Mouse (Mus musculus) urinary bladder, adult 18-20 months (tissue): ENCODE data around the gene Tmem220.

Experiments
- DNase-seq, 2 experiments: peaks; one replicate each; pipeline ENCODE4 v3.0.0; 2022; ENCODE audit warnings: low spot score in 2 of 2, mixed read lengths in 2 of 2

Gene Tmem220

GRCm38 (mm10) chr11:67024867-67025477 lies at the start of gene Tmem220:
Gene Tmem220, plus strand, starts transcription at chr11:67025154.
- DNase-seq, result peak; percentile 89 to 92

GRCm38 (mm10) chr11:66975606-66976330 lies 49.2 kb upstream of the Tmem220 start:
- DNase-seq, result no peak

GRCm38 (mm10) chr11:66981336-66982115 lies 43.4 kb upstream of the Tmem220 start:
- no peak for DNase-seq

GRCm38 (mm10) chr11:66982794-66983193 lies 42.2 kb upstream of the Tmem220 start:
- peak in 1 of 2 experiments; percentile 23 for DNase-seq

DNA sequence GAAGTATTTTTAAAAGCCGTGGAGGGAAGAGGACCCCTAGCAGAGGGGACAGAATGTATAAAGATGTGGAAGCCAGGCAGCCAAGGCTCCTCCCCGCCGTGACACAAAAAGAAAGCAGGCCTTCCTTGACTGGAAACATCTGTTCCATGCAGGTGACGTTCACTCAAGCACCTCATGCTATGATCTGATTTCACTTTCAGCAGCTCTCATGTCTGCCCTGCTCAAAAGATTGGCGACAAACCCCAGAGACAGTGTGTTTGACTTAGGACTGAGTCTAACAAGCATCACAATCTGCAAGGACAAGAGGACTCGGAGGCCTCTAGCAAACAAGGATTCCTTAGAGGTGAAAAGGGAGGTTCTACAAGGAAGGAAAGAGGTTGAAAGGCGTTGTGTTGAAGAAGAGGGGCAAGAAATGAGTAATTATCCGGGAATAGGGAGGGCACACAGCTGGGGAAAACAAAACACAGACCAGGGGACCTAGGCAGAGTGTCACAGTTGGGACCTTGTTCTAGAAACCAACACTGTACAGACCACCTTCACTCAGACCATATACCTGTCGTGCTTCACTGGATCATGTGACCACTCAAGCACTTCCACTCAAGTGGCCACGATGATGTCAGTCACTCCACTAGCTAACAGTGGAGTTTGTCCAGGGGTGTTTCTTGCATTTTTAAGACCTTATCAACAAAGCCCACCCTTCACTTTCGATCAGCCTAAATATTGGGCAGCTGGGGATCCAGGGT lies 41.4 kb upstream of the Tmem220 start:
- no peak for DNase-seq

DNA sequence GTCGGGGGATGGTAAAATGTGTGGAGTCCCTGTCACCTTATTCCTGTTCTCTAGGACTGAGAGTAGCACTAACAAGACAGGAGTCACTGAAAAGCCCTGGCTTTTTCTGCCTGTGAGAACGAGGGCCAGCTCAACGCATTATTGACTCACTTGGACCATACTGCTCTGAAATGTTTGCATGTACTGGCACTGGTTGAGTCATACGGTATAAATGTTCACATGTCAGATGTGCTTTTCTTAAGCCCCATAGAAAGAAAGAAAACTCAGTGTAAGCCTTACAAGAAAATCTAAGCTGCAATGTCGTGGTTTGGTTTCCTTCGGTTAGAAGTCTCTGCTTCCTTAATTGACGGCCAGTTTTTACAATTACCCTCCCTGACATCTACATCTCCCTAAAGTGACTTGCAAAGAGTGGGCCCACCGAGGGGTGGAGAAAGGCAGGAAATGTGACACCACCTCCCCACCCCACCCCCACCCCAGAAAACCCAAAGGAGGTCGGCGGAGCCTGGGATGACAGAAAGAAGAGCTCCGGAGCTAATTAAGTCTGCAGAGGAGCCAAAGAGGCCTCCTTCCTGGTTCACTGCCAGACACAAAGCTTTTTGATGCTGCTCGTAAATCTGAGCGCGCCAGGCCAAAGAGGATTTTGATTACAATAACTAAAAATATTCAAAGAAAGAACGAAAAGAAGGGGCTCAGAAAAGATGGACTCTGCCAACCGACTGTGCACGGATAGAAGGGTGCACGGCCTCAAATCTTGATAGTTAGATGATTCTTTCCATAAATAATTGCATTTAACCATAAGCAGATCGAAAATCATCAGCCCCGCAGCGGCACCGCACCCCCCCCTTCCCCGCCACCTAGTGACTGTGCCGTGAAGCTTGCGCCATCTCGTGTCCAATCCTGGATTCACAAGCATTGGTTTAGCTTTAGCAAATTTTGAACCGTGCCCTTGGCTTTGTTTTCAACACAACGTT lies 40.5 kb upstream of the Tmem220 start:
- peak; percentile 58 to 76 for DNase-seq

GRCm38 (mm10) chr11:66985136-66985702 lies 39.7 kb upstream of the Tmem220 start:
- DNase-seq, result no peak

DNA sequence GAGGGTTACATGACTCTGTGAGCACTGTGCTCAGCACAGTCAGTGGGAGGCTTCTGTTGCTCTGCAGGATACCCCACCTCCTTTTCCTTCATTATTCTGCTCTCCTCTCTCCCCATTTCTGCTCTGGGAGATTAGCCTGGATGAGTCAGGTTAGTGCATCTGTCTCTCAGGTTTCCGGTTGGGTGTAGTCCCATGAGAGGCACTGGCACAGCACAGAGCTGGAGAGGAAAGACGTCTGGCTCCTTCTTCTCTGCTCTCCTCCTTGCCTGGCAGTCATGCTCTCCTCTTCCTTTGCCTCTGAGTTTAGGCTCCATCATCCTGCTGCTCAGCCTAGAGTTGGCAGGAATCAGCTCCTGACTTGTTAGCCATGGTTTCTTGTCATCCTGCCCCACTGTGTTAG lies 32.8 kb upstream of the Tmem220 start:
- no peak for DNase-seq

DNA sequence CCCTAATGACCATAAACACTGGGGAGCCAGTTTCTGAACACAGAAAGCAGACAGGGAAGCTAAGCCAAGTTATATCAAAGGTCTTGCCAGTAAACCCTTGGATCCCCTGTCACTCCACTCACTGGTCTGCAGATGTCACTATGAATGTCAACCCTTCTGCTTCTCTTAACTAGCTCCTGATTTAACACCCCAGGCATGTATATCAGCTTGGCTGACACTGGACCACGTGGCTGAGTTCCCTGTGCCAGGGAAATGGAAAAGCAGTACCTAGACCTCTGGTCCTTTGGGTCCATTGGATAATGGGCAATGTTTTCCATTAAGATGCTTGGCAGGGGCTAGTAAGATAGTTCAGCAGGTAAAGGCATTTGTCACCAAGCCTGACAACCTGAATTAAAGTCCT lies 31.3 kb upstream of the Tmem220 start:
- DNase-seq, result no peak

GRCm38 (mm10) chr11:66996446-66996845 lies 28.5 kb upstream of the Tmem220 start:
- no peak for DNase-seq

- peak; percentile 87 to 88 for DNase-seq
Observed at GRCm38 (mm10) chr11:66998467-66999403, 26.2 kb upstream of the Tmem220 start.

DNA sequence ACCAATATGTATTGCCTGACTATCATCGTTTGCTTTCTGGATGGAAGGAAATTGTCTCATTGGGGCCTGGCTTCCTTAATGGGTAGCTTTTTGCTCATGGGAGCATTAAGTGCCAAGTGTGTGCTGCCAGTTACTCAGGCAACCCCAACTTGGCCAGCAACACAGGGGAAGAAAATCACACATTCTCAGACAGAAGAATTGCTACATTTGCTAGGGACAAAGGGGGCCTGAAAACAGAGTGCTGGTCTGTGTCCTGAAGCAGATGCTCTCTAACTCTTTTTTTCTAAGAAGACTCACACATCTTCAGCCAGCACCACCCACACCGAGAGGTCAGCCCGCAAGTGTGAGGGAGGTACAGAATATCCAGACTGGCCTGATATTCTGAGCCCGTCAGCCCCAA lies 24.3 kb upstream of the Tmem220 start:
- DNase-seq, result no peak

DNA sequence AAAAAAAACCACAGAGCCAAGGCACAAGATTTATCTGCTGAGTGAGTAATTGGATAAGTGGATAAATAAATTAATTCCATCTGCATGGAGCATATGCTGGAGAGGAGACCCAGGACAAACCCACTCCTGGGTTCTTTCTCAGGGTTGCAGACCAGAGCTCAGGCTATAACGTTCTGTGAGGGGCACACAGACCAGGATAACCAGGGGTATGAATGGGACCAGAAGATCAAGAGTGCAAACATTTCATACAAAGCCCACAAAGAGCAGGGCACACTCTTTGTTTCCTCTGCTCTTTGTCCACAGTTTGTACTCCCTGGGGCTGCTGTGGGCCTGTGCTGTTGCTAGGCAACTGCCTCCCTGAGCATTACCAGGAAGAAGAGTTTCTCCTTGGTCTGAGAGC lies 23.2 kb upstream of the Tmem220 start:
- DNase-seq, result no peak

GRCm38 (mm10) chr11:67002911-67003310 lies 22.0 kb upstream of the Tmem220 start:
- no peak for DNase-seq

DNA sequence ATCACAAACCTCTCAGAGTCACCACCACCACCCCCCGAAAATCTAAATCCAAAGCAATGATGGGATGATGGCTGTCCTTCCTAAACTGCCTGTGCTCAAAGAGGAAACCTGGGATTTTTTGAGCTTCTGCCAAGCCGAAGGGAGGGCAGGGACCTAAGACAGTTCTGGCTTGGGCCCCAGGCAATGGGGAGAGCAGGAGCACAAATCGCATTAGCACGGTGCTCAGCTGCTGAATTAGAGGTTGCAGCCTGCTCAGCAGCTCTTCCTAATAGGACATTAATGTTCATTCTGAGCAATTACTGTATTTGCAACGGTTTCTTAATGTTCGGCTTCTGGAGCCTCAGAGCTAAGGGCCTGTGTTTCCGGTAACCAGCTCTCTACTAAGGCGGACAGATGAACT lies 17.0 kb upstream of the Tmem220 start:
- no peak for DNase-seq

- DNase-seq, result no peak
Observed at GRCm38 (mm10) chr11:67008528-67008927, 16.4 kb upstream of the Tmem220 start.

GRCm38 (mm10) chr11:67010430-67010829 lies 14.5 kb upstream of the Tmem220 start:
- DNase-seq, result no peak

DNA sequence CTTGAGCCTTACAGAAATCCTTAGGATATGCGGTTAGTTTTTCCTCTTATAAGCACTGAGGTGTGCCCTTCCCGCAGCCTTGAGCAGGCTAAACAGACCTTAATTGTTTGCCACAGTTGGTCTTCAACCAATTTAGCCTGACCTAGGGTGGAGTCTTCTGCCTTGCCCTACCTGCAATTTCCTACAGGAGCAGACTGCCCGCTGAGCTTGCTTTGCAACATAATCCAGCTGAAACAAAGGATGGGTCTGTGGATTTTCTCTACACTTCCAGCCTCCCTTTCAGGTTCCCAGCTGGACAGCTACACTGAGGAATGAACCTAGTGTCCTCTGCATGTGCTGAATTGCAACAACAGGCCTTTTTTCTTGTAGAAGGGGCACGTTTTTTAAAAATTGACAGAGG lies 13.3 kb upstream of the Tmem220 start:
- no peak for DNase-seq
